Mouse (Mus musculus): ENCODE data around the gene Mrpl19. TPM values are rescaled to one million over a fixed set of nuclear protein-coding genes. Genes with fewer than 3 reads are reported as not detected.
A peak's percentile ranks its signal among the peaks of the same experiment; 100 is the strongest.

The Mrpl19 gene
- total and polyA plus RNA-seq, 2 experiments from 2014 or later: 9.4 to 42.7 TPM

DNA sequence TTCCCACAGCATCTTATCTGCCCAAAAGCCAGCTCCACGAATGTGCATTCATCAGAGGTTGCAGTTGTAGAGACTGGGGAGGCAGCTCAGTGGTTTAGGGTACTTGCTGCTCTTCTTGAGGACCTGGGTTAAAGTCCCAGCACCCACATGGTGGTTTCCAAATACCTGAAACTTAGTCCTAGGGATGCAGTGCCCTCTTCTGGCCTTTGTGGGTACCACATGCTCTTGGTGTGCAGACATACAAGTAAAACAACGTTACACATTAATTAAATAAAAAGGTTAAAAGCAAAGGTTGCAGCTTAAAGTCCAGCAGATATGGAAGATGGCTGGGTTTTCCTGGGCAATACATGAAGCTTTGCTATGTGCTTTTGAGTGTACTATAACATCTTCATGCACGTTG lies 32.5 kb downstream of the Mrpl19 start:
- Histone ChIP-seq H3K9ac (no peak overlapping the region), H3K4me1 (ENCODE audit: insufficient read depth) (no peaks in the 10 kb centered on the region), H3K27ac (ENCODE audit: low read depth, low read length) (no peak overlapping the region), H3K27me3 (ENCODE audit: insufficient read depth, low read length) (no peaks in the 10 kb centered on the region), H3K9me3 (ENCODE audit: low read length) (no peaks in the 10 kb centered on the region), H3K4me3 (ENCODE audit: low read depth, low read length) (no peak overlapping the region), H3K4me2 (ENCODE audit: low read depth) (no peak overlapping the region), H3K36me3 (ENCODE audit: insufficient read depth) (peaks cover 52% of the 10 kb centered on the region)
- TF ChIP-seq CTCF (IDR thresholded peaks at IDR 0.05; ENCODE audit: low read depth): peak; percentile 24; the same call in 1 of the 2 replicates
- ATAC-seq (no peak), DNase-seq (no peak)
- WGBS: 95% methylated on average over 3 of the region's 3 CpGs

- Histone ChIP-seq H3K4me3 (ENCODE audit: low read depth, low read length) (no peak overlapping the region), H3K9ac (no peak overlapping the region), H3K4me2 (ENCODE audit: low read depth) (no peak overlapping the region), H3K27ac (ENCODE audit: low read depth, low read length) (no peak overlapping the region), H3K27me3 (ENCODE audit: insufficient read depth, low read length) (no peaks in the 10 kb centered on the region), H3K4me1 (ENCODE audit: insufficient read depth) (0 out of 2 replicates have a peak, but pooled peaks cover 4% of the 10 kb centered on the region), H3K36me3 (ENCODE audit: insufficient read depth) (peaks cover 49% of the 10 kb centered on the region), H3K9me3 (ENCODE audit: low read length) (no peaks in the 10 kb centered on the region)
- 91% methylated on average over 4 of the region's 4 CpGs for WGBS
- ATAC-seq (no peak), DNase-seq (no peak)
- no peak for TF ChIP-seq CTCF (IDR thresholded peaks at IDR 0.05; ENCODE audit: low read depth)
Measured at GRCm38 (mm10) chr6:81929402-81929801, 36.4 kb downstream of the Mrpl19 start.

- no peak for TF ChIP-seq CTCF (IDR thresholded peaks at IDR 0.05; ENCODE audit: low read depth)
- 11% methylated on average over 5 of the region's 5 CpGs for WGBS
- peak overlapping the region; percentile 86 for H3K4me3 ChIP-seq (ENCODE audit: low read depth, low read length)
- H3K9ac ChIP-seq: peak overlapping the region; percentile 92; the same call in 1 of the 2 replicates
- H3K27ac ChIP-seq (ENCODE audit: low read depth, low read length): no peak overlapping the region
- peaks cover 17% of the 10 kb centered on the region for H3K36me3 ChIP-seq (ENCODE audit: insufficient read depth)
- H3K4me1 ChIP-seq (ENCODE audit: insufficient read depth): 0 out of 2 replicates have a peak, but pooled peaks cover 7% of the 10 kb centered on the region
- no peaks in the 10 kb centered on the region for H3K27me3 ChIP-seq (ENCODE audit: insufficient read depth, low read length)
- no peaks in the 10 kb centered on the region for H3K9me3 ChIP-seq (ENCODE audit: low read length)
- DNase-seq (no peak), ATAC-seq (no peak)
- peak overlapping the region; percentile 68 for H3K4me2 ChIP-seq (ENCODE audit: low read depth)
Measured at GRCm38 (mm10) chr6:81924304-81924703, 41.5 kb downstream of the Mrpl19 start.

DNA sequence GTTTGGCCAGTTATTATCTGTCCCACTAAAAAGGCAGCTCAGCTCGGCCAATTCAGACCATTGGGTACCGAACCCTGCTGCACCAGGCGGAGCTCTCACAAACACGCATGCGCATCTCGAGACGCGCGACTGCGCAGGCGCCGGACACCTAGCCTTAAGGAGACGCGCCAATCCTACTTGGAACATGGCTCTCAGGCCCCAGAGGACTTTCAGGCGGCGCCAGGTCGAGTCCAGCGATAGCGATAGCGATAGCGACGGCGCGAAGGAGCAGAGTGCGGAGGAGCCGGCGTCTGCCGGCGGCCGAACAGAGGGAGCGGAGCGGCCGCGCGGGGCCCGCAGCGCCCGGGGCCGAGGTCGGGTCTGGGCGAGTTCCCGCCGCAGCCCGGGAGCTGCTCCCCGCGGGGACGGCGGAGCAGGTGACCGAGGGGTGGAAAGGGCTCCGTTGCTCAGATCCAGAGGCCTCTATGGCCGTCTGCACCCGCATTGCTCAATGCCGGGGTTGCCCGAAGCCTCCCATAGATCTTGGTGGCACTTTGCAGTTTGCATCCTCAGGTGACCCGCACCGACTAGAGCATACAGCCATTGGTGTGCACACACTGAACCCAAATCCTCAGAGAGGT lies 42.1 kb downstream of the Mrpl19 start, which contains the start of gene Gcfc2:
Gene Gcfc2 (plus strand): TSS at position 147 of the 620 bp plus-strand sequence.
- Histone ChIP-seq H3K4me3 (ENCODE audit: low read depth, low read length) (peak within 1 kb of the TSS; percentile 86), H3K4me1 (ENCODE audit: insufficient read depth) (0 out of 2 replicates have a peak, but pooled peaks cover 7% of the 10 kb centered on the region), H3K36me3 (ENCODE audit: insufficient read depth) (peaks cover 17% of the 10 kb centered on the region), H3K9ac (peak within 1 kb of the TSS; percentile 92), H3K9me3 (ENCODE audit: low read length) (no peaks in the 10 kb centered on the region), H3K27ac (ENCODE audit: low read depth, low read length) (0 out of 2 replicates have a peak within 1 kb of the TSS, but pooled peaks have one; percentile 11), H3K4me2 (ENCODE audit: low read depth) (peak within 1 kb of the TSS; percentile 68), H3K27me3 (ENCODE audit: insufficient read depth, low read length) (no peaks in the 10 kb centered on the region)
- TF ChIP-seq CTCF (IDR thresholded peaks at IDR 0.05; ENCODE audit: low read depth): no peak
- DNase-seq: peak; percentile 97
- ATAC-seq: peak; percentile 96
- under 1% methylated on average over 56 of the region's 56 CpGs for WGBS

- Histone ChIP-seq H3K36me3 (ENCODE audit: insufficient read depth) (no peaks in the 10 kb centered on the region), H3K4me1 (ENCODE audit: insufficient read depth) (no peaks in the 10 kb centered on the region), H3K27me3 (ENCODE audit: insufficient read depth, low read length) (no peaks in the 10 kb centered on the region), H3K4me3 (ENCODE audit: low read depth, low read length) (no peak overlapping the region), H3K4me2 (ENCODE audit: low read depth) (no peak overlapping the region), H3K27ac (ENCODE audit: low read depth, low read length) (no peak overlapping the region), H3K9ac (no peak overlapping the region), H3K9me3 (ENCODE audit: low read length) (no peaks in the 10 kb centered on the region)
- 55% methylated on average over 3 of the region's 3 CpGs for WGBS
- peak; percentile 20 for DNase-seq
- ATAC-seq: no peak
- no peak for TF ChIP-seq CTCF (IDR thresholded peaks at IDR 0.05; ENCODE audit: low read depth)
Measured at GRCm38 (mm10) chr6:81912177-81912576, 53.6 kb downstream of the Mrpl19 start.

- H3K36me3 ChIP-seq (ENCODE audit: insufficient read depth): no peaks in the 10 kb centered on the region
- no peaks in the 10 kb centered on the region for H3K9me3 ChIP-seq (ENCODE audit: low read length)
- WGBS: 81% methylated on average over 4 of the region's 4 CpGs
- no peak for TF ChIP-seq CTCF (IDR thresholded peaks at IDR 0.05; ENCODE audit: low read depth)
- H3K4me3 ChIP-seq (ENCODE audit: low read depth, low read length): no peak overlapping the region
- no peak overlapping the region for H3K27ac ChIP-seq (ENCODE audit: low read depth, low read length)
- no peaks in the 10 kb centered on the region for H3K4me1 ChIP-seq (ENCODE audit: insufficient read depth)
- no peak overlapping the region for H3K9ac ChIP-seq
- DNase-seq (no peak), ATAC-seq (0 out of 2 replicates have a peak, but pooled peaks have one; percentile 18)
- H3K4me2 ChIP-seq (ENCODE audit: low read depth): no peak overlapping the region
- H3K27me3 ChIP-seq (ENCODE audit: insufficient read depth, low read length): no peaks in the 10 kb centered on the region
Measured at GRCm38 (mm10) chr6:81911713-81912112, 54.0 kb downstream of the Mrpl19 start.

- DNase-seq: peak; percentile 2
Measured at GRCm38 (mm10) chr6:81911244-81911643, 54.5 kb downstream of the Mrpl19 start.

More at GRCm38 (mm10) chr6:81911244-81911643, 54.5 kb downstream of the Mrpl19 start:
- Histone ChIP-seq H3K27ac (ENCODE audit: low read depth, low read length) (no peak overlapping the region), H3K4me3 (ENCODE audit: low read depth, low read length) (no peak overlapping the region), H3K4me2 (ENCODE audit: low read depth) (no peak overlapping the region), H3K9ac (no peak overlapping the region), H3K36me3 (ENCODE audit: insufficient read depth) (no peaks in the 10 kb centered on the region), H3K27me3 (ENCODE audit: insufficient read depth, low read length) (no peaks in the 10 kb centered on the region), H3K4me1 (ENCODE audit: insufficient read depth) (no peaks in the 10 kb centered on the region), H3K9me3 (ENCODE audit: low read length) (no peaks in the 10 kb centered on the region)
- ATAC-seq: peak; percentile 42; the same call in 1 of the 2 replicates
- WGBS: 82% methylated on average over 5 of the region's 5 CpGs
- no peak for TF ChIP-seq CTCF (IDR thresholded peaks at IDR 0.05; ENCODE audit: low read depth)
